Comparison of ENCODE assay signal across 30 mouse cellular contexts in genomic region chr12:58632529-58632928, GRCm38 (mm10).
DNase-seq lines count a peak whose midpoint lies in the region; ATAC-seq and TF ChIP-seq lines count a peak whose summit lies in the region.
"Had no signal": no experiment of that assay in that cellular context is flagged by ENCODE, and none has a peak within 500 bp of the region (broad histone marks: within the 10 kb centered on the region; RNA-seq: fewer than 3 reads in every experiment).

No protein-coding gene starts in this region.

- 0 out of 2 replicates have a peak, but pooled peaks cover 2% of the 10 kb centered on the region for H3K4me1 ChIP-seq in forebrain, embryonic 13.5 days
- no peaks in the 10 kb centered on the region; the same call in 1 of the 2 replicates for H3K4me1 ChIP-seq in forebrain, embryonic 10.5 days
- H3K4me1 ChIP-seq in forebrain, postnatal 0 days (ENCODE audit: insufficient read depth) = no peaks in the 10 kb centered on the region
- H3K4me1 ChIP-seq: embryonic facial prominence, embryonic 15.5 days; heart, embryonic 12.5 days; heart, embryonic 15.5 days; hindbrain, embryonic 10.5 days; intestine, embryonic 15.5 days had no signal

- no peak for TF ChIP-seq CTCF in forebrain, postnatal 0 days (IDR thresholded peaks at IDR 0.05; ENCODE audit: low read depth)
- no peak for TF ChIP-seq CTCF in layer of hippocampus, adult 2 months (conservative IDR thresholded peaks at IDR 0.05)

- H3K9me3 ChIP-seq in forebrain, embryonic 13.5 days (replicated peaks) = no peaks in the 10 kb centered on the region
- no peaks in the 10 kb centered on the region for H3K9me3 ChIP-seq in forebrain, embryonic 10.5 days
- no peaks in the 10 kb centered on the region for H3K9me3 ChIP-seq in forebrain, postnatal 0 days (ENCODE audit: low read length)
- H3K9me3 ChIP-seq: embryonic facial prominence, embryonic 15.5 days; G1E; heart, embryonic 12.5 days; heart, embryonic 15.5 days; hindbrain, embryonic 10.5 days; hindbrain, embryonic 13.5 days; intestine, embryonic 15.5 days had no signal

- no peak overlapping the region for H3K4me3 ChIP-seq in forebrain, embryonic 13.5 days
- no peak overlapping the region for H3K4me3 ChIP-seq in forebrain, embryonic 10.5 days
- no peak overlapping the region for H3K4me3 ChIP-seq in forebrain, postnatal 0 days (ENCODE audit: low read depth, low read length)
- H3K4me3 ChIP-seq in layer of hippocampus, adult 2 months = no peak overlapping the region
- H3K4me3 ChIP-seq: embryonic facial prominence, embryonic 15.5 days; heart, embryonic 12.5 days; heart, embryonic 15.5 days; hindbrain, embryonic 10.5 days; hindbrain, embryonic 13.5 days; intestine, embryonic 15.5 days had no signal

- no peak for DNase-seq in forebrain, embryonic 10.5 days (ENCODE audit: extremely low spot score, low spot score)
- no peak for DNase-seq in frontal cortex, postnatal 14 days (ENCODE audit: low spot score in 2 of 2)
- DNase-seq in brain, embryonic 18.5 days (ENCODE audit: low read depth, low spot score) = peak; percentile 61
- peak; percentile 68 for DNase-seq in forebrain, postnatal 0 days
- no peak for DNase-seq in layer of hippocampus, adult 2 months (ENCODE audit: low spot score in 2 of 2)
- no peak for DNase-seq in thymus, postnatal 4 days
- DNase-seq: adrenal gland, adult 2 months; adrenal gland, postnatal 14 days; B cell, adult 2 months; cerebellum, adult 18-20 months; cerebellum, adult 9-11 months; cerebellum, postnatal 25 days; gastrocnemius, postnatal 25 days; heart, adult 18-20 months; heart, postnatal 10 days; heart, postnatal 36 days; kidney, adult 11 months; kidney, adult 8-10 months had no signal

- WGBS in forebrain, embryonic 13.5 days = 92% methylated on average over 3 of the region's 3 CpGs
- 92% methylated on average over 3 of the region's 3 CpGs for WGBS in forebrain, embryonic 10.5 days
- 74% methylated on average over 3 of the region's 3 CpGs for WGBS in forebrain, postnatal 0 days

- H3K4me2 ChIP-seq in forebrain, embryonic 13.5 days = no peak overlapping the region
- H3K4me2 ChIP-seq in forebrain, postnatal 0 days (ENCODE audit: low read depth) = no peak overlapping the region
- H3K4me2 ChIP-seq: embryonic facial prominence, embryonic 15.5 days; heart, embryonic 12.5 days; heart, embryonic 15.5 days; hindbrain, embryonic 13.5 days; intestine, embryonic 15.5 days had no signal

- no peak overlapping the region for H3K9ac ChIP-seq in forebrain, embryonic 13.5 days
- H3K9ac ChIP-seq in forebrain, postnatal 0 days = no peak overlapping the region
- H3K9ac ChIP-seq: embryonic facial prominence, embryonic 15.5 days; heart, embryonic 12.5 days; heart, embryonic 15.5 days; hindbrain, embryonic 13.5 days; intestine, embryonic 15.5 days had no signal

- peak; percentile 67; the same call in 1 of the 2 replicates for ATAC-seq in forebrain, embryonic 13.5 days
- ATAC-seq in frontal cortex, adult (ENCODE audit: low TSS enrichment) = peak; percentile 62
- ATAC-seq in forebrain, postnatal 0 days = peak; percentile 92
- ATAC-seq: hindbrain, embryonic 16.5 days; intestine, embryonic 15.5 days; Patski had no signal

- H3K36me3 ChIP-seq in forebrain, embryonic 13.5 days (ENCODE audit: poor library complexity, severe bottlenecking) = no peaks in the 10 kb centered on the region
- no peaks in the 10 kb centered on the region for H3K36me3 ChIP-seq in forebrain, embryonic 10.5 days (replicated peaks)
- H3K36me3 ChIP-seq in forebrain, postnatal 0 days (ENCODE audit: insufficient read depth) = no peaks in the 10 kb centered on the region
- H3K36me3 ChIP-seq: embryonic facial prominence, embryonic 15.5 days; G1E; heart, embryonic 12.5 days; heart, embryonic 15.5 days; hindbrain, embryonic 10.5 days; hindbrain, embryonic 13.5 days; intestine, embryonic 15.5 days had no signal

- no peak overlapping the region for H3K27ac ChIP-seq in forebrain, embryonic 13.5 days
- no peak overlapping the region for H3K27ac ChIP-seq in forebrain, embryonic 10.5 days
- 0 out of 2 replicates have a peak overlapping the region, but pooled peaks have one; percentile 21 for H3K27ac ChIP-seq in forebrain, postnatal 0 days (ENCODE audit: low read depth, low read length)
- no peak overlapping the region for H3K27ac ChIP-seq in layer of hippocampus, adult 2 months
- H3K27ac ChIP-seq: embryonic facial prominence, embryonic 15.5 days; heart, embryonic 15.5 days; hindbrain, embryonic 10.5 days; hindbrain, embryonic 13.5 days; intestine, embryonic 15.5 days had no signal

- H3K27me3 ChIP-seq in forebrain, embryonic 13.5 days = no peaks in the 10 kb centered on the region
- no peaks in the 10 kb centered on the region for H3K27me3 ChIP-seq in forebrain, embryonic 10.5 days (ENCODE audit: poor library complexity, severe bottlenecking)
- no peaks in the 10 kb centered on the region for H3K27me3 ChIP-seq in forebrain, postnatal 0 days (ENCODE audit: insufficient read depth, low read length)
- H3K27me3 ChIP-seq: CH12.LX; heart, embryonic 12.5 days; heart, embryonic 15.5 days; hindbrain, embryonic 13.5 days; intestine, embryonic 15.5 days; Patski had no signal

Comparison
In these comparisons a context has a peak if more than half of its experiments do, and no peak if none do; other contexts are left out.
1. DNase-seq: peak in brain, embryonic 18.5 days (single experiment) and forebrain, postnatal 0 days (single experiment); none in forebrain, embryonic 10.5 days (single experiment), frontal cortex, postnatal 14 days (0 of 2), layer of hippocampus, adult 2 months (0 of 2) and thymus, postnatal 4 days (single experiment).
2. Peak in every context shown above with its lines, with median percentiles within 50 percentile points of each other: ATAC-seq.